Mouse (Mus musculus) common myeloid progenitor, adult 5-6 weeks (primary cell): ENCODE measurements around the gene U2af2. TPM values are rescaled to one million over a fixed set of nuclear protein-coding genes. Genes with fewer than 3 reads are reported as not detected.

Source experiments
- ATAC-seq: replicated peaks from 2 replicates; pipeline ENCODE4 v1.8.0; 2016; ENCODE audit warnings: low read depth, mild to moderate bottlenecking, moderate TSS enrichment, inconsistent platforms; ENCODE audit not compliant: poor library complexity, severe bottlenecking
- total RNA-seq: library from RNA; stranded (forward); fragments of 200-1000, 187-1606 nt; gene quantifications from 2 replicates; pipeline ENCODE4 v1.2.3, GENCODE M21; 2017

The U2af2 gene
- total RNA-seq, 1 experiment from 2014 or later, result 260 TPM

GRCm38 (mm10) chr7:5099796-5100195 is 37.9 kb downstream of the U2af2 start:
- ATAC-seq, result no peak

DNA sequence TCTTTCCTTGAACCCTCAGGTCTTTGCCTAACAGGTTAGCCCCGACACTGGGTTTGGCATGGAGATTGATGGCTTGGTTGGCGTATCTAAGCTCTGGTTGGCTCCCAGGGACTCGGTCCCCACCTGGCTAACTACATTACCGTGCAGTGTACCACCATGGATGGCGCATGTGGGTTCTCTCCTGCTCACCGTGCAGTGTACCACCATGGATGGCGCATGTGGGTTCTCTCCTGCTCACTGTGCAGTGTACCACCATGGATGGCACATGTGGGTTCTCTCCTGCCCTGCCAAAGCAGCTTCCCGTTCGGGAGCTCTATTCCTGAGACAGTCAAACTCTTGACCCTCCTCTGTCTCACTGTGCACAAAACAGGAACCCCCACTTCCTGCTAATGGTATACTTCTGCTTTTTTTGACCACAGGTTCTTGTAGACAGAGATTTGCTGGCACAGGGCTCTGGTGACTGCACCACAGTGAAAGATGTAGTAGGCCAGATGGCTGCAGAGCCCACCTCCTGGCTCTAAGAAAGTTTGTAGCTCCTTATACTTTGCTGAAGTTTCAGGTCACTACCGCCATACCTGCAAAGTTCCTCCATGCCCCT is 39.2 kb downstream of the U2af2 start:
- ATAC-seq, result peak; percentile 97

DNA sequence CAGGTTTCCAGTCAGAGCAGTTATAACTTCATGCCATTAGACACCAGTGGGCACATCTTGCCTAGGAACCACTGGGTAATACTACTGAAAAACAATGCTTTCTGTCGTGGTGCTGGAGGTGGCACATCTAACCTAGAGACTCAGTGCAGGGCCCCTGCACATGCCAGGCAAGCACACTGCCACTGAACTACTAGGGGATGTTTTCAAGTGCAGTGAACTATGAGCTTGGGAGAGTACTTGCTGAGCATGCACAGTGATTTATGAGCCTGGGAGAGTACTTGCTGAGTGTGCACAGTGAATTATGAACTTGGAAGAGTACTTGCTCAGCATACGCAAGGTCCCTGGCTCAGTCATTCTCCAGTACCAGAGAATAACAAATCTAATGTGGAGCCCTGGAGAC is 40.6 kb downstream of the U2af2 start:
- ATAC-seq, result no peak

- ATAC-seq, result no peak
Observed at GRCm38 (mm10) chr7:5108272-5108671, 46.3 kb downstream of the U2af2 start.

DNA sequence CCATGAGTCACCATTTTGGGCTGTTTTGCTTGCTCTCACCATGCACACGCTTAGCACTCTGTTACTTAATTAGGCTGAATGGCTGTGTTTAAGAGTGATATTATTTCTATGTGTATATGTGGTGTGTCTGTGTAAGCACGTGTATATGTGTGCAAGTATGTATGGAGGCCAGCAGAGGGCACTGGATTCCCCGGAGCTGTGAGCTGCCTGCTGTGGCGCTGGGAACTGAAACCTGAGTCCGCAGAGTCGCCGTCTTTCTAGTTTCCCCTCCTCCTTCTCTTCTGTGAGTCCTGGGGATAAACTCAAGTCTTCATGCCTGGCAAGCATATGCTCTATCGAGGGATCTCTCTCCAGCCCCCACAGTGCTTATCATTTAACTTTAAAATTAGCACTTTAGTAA is 47.4 kb downstream of the U2af2 start:
- no peak for ATAC-seq

DNA sequence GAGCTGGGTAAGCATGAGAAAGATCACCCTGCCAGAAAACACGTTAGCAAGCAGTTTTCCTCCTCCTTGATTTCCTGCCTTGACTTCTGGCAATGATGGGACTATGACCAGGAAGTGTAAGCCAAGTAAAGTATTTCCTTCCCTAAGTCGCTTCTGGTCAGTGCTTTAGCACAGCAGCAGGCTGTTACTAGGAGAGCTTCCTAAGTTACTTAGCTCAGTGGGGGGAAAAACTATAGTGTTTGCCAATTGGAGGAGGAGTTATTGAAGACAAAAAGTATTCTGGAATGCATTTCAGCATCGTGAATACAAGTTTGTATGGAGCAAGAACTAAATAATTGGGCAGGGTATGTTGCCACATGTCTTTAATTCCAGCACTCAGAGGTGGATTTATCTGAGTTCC is 50.8 kb downstream of the U2af2 start:
- no peak for ATAC-seq

GRCm38 (mm10) chr7:5116850-5117249 is 54.9 kb downstream of the U2af2 start, which contains the start of gene Rfpl4:
Gene Rfpl4, minus strand, starts transcription at chr7:5116950.
- ATAC-seq, result no peak

- ATAC-seq, result no peak
Observed at GRCm38 (mm10) chr7:5125078-5125477, 63.1 kb downstream of the U2af2 start.

DNA sequence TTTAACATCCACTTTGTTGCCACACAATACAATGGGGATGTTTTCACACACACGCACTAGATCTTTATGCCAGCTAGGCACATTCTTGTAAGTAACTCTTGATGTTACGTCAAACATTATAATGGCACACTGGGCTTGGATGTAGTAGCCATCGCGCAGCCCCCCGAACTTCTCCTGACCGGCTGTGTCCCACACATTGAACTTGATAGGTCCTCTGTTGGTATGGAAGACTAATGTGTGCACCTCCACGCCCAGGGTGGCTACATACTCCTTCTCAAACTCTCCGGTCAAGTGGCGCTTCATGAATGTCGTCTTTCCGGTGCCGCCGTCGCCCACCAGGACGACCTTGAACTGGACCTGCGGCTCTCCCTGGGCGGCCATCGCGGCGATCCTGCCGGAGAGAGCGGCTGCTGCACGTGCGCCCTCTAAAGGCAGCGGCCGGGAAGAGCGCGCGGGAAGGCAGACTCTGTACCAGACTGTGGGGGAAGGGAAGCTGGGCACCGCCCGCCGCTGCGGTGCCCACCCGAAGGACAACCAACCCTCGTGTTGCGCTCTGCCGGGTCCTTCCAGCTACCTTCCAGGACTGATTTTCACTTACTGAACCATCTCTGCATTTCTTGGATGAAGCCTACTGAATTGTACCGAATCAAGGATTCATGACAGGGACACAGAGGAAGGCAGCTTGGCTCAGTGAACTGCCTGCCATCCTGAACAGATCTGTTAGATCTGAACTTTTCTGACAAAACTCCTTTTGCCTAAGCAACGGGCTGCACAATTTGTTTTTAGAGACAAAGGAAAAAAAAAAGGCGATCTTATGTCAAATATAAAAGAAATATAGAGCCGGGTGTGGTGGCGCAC is 63.8 kb downstream of the U2af2 start, which contains the start of gene Rasl2-9:
Rasl2-9 (minus strand) TSS at position 402 of the 858 bp plus-strand sequence.
- peak; percentile 100 for ATAC-seq

Other genes with a start within 250 kb of the U2af2 start
- gene Ube2s, start 249.6 kb upstream of the U2af2 start, total RNA-seq, result 190 and 203 TPM in 2 replicates
- gene Shisa7, start 217.4 kb upstream of the U2af2 start, total RNA-seq, result 0.05 TPM in 2 replicates
- 8.0 and 70.9 TPM in 2 replicates for gene Isoc2b, start 191.9 kb upstream of the U2af2 start, total RNA-seq
- gene Isoc2a, start 185.0 kb upstream of the U2af2 start, total RNA-seq, result 3.8 and 6.5 TPM in 2 replicates
- gene Gm36210, start 155.6 kb upstream of the U2af2 start, total RNA-seq, result not detected in 2 replicates
- 2.4 and 3.2 TPM in 2 replicates for gene Zfp628, start 146.9 kb upstream of the U2af2 start, total RNA-seq
- 0.32 TPM in 1 of 2 replicates, not detected in the other for gene Nat14, start 140.1 kb upstream of the U2af2 start, total RNA-seq
- not detected in 2 replicates for gene Ssc5d, start 136.4 kb upstream of the U2af2 start, total RNA-seq
- not detected in 2 replicates for gene Sbk2, start 97.7 kb upstream of the U2af2 start, total RNA-seq
- gene Sbk3, start 91.0 kb upstream of the U2af2 start, total RNA-seq, result 0.19 TPM in 1 of 2 replicates, not detected in the other
- 4.1 and 8.3 TPM in 2 replicates for gene Zfp579, start 66.0 kb upstream of the U2af2 start, total RNA-seq
- 2.2 and 7.4 TPM in 2 replicates for gene Zfp524, start 47.7 kb upstream of the U2af2 start, total RNA-seq
- gene Fiz1, start 47.4 kb upstream of the U2af2 start, total RNA-seq, result 20.0 and 21.1 TPM in 2 replicates
- gene Gm44973, start 46.6 kb upstream of the U2af2 start, total RNA-seq, result not detected in 2 replicates
- gene Zfp865, start 41.8 kb upstream of the U2af2 start, total RNA-seq, result 9.5 and 14.3 TPM in 2 replicates
- gene Ccdc106, start 41.6 kb upstream of the U2af2 start, total RNA-seq, result 0.14 and 1.1 TPM in 2 replicates
- 2.5 TPM in 1 of 2 replicates, not detected in the other for gene 4632433K11Rik, start 28.0 kb upstream of the U2af2 start, total RNA-seq
- 2.7 and 2.9 TPM in 2 replicates for gene Zfp784, start 23.7 kb upstream of the U2af2 start, total RNA-seq
- gene Zfp580, start 10.6 kb upstream of the U2af2 start, total RNA-seq, result 1.8 and 3.6 TPM in 2 replicates
- 42.9 and 53.0 TPM in 2 replicates for gene Epn1, start 18.1 kb downstream of the U2af2 start, total RNA-seq
- not detected in 2 replicates for gene Rfpl4, start 54.8 kb downstream of the U2af2 start, total RNA-seq
- gene Rasl2-9, start 63.8 kb downstream of the U2af2 start, total RNA-seq, result not detected in 2 replicates
- gene Vmn1r55, start 87.5 kb downstream of the U2af2 start, total RNA-seq, result not detected in 2 replicates
- gene Vmn1r56, start 134.6 kb downstream of the U2af2 start, total RNA-seq, result not detected in 2 replicates
- not detected in 2 replicates for gene Vmn1r57, start 156.3 kb downstream of the U2af2 start, total RNA-seq